Mouse (Mus musculus) G1E (cell line): ENCODE results near the gene B3gnt2. TPM values are rescaled to one million over a fixed set of nuclear protein-coding genes. Genes with fewer than 3 reads are reported as not detected.

Experiments used
- ATAC-seq: 2 replicates; pipeline ENCODE4 v1.8.0; 2016; ENCODE audit warnings: mild to moderate bottlenecking; ENCODE audit not compliant: insufficient number of reproducible peaks, poor library complexity, low FRiP score, severe bottlenecking; ENCODE audit errors: extremely low read depth
- DNase-seq: peaks from one replicate; pipeline ENCODE4 v3.0.0; 2012; ENCODE audit warnings: low spot score
- H3K27me3 ChIP-seq: 2 replicates; pipeline ENCODE4 v1.6.1; 2012; ENCODE audit warnings: mild to moderate bottlenecking, low read length, inconsistent platforms; ENCODE audit not compliant: insufficient read depth
- H3K36me3 ChIP-seq: replicated peaks from 2 replicates; pipeline ENCODE3; 2012; ENCODE audit warnings: mild to moderate bottlenecking, inconsistent platforms
- H3K4me1 ChIP-seq: 2 replicates; pipeline ENCODE4 v1.6.1; 2012; ENCODE audit warnings: low read depth, low read length, inconsistent platforms, mixed read lengths; ENCODE audit not compliant: insufficient read depth
- H3K4me3 ChIP-seq: 2 replicates; pipeline ENCODE4 v1.5.1; 2012; ENCODE audit warnings: low read depth, mild to moderate bottlenecking, inconsistent platforms, low read length, moderate library complexity, mixed read lengths
- H3K9me3 ChIP-seq: replicated peaks from 2 replicates; pipeline ENCODE4 v1.6.1; 2012; ENCODE audit warnings: inconsistent platforms
- CTCF ChIP-seq: IDR thresholded peaks from 2 replicates; pipeline ENCODE4 v1.5.1; 2012; ENCODE audit warnings: low read depth, low read length, inconsistent platforms, mixed read lengths
- GATA1 ChIP-seq: IDR thresholded peaks from 2 replicates; pipeline ENCODE4 v1.6.1; 2012; ENCODE audit warnings: borderline replicate concordance, low read length, inconsistent platforms, mixed read lengths
- GATA2 ChIP-seq: IDR thresholded peaks from 2 replicates; pipeline ENCODE4 v1.6.1; 2012; ENCODE audit warnings: low read depth, low read length, inconsistent platforms, borderline replicate concordance
- POLR2AphosphoS5 ChIP-seq: IDR thresholded peaks from 2 replicates; pipeline ENCODE4 v1.6.1; 2012; ENCODE audit warnings: low read depth, low read length, inconsistent platforms; ENCODE audit not compliant: insufficient replicate concordance
- TAL1 ChIP-seq: conservative IDR thresholded peaks from 2 replicates; pipeline ENCODE4 v1.6.1; 2012; ENCODE audit warnings: low read depth, low read length, inconsistent platforms, mixed read lengths
- polyA plus RNA-seq: library from polyadenylated mRNA; stranded (reverse); fragments of >175 nt; gene quantifications from 2 replicates; pipeline ENCODE4 v1.2.3, GENCODE M21; 2012
- total RNA-seq, 2 experiments: library from RNA; stranded (forward) in 1 of 2; stranded (reverse) in 1 of 2; fragments of 200-1000 nt in 1 of 2; fragments of >200 nt in 1 of 2; fragmentation: Nextera tagmentation in 1 of 2; gene quantifications; 2 replicates each; pipeline ENCODE4 v1.2.3; 2014 to 2017

B3gnt2 gene
- total and polyA plus RNA-seq, 3 experiments = 11.5 to 65.7 (median 26.3) TPM

GRCm38 (mm10) chr11:22874747-22875146 lies 14.0 kb upstream of the B3gnt2 start:
- Histone ChIP-seq H3K4me1 (peaks cover 40% of the 10 kb centered on the region), H3K27me3 (no peaks in the 10 kb centered on the region), H3K9me3 (no peaks in the 10 kb centered on the region), H3K4me3 (no peak overlapping the region), H3K36me3 (no peaks in the 10 kb centered on the region)
- DNase-seq = no peak
- TF ChIP-seq CTCF = no peak
- no peak for TF ChIP-seq GATA1
- no peak for TF ChIP-seq POLR2AphosphoS5
- no peak for TF ChIP-seq TAL1
- TF ChIP-seq GATA2 = no peak
- ATAC-seq = no peak

GRCm38 (mm10) chr11:22873383-22873782 lies 12.6 kb upstream of the B3gnt2 start:
- H3K4me3 ChIP-seq = no peak overlapping the region
- H3K4me1 ChIP-seq = peaks cover 36% of the 10 kb centered on the region
- ATAC-seq (no peak), DNase-seq (no peak)
- peaks cover 4% of the 10 kb centered on the region; the same call in 1 of the 2 replicates for H3K27me3 ChIP-seq
- no peaks in the 10 kb centered on the region for H3K9me3 ChIP-seq
- no peaks in the 10 kb centered on the region for H3K36me3 ChIP-seq
- no peak for TF ChIP-seq TAL1
- no peak for TF ChIP-seq POLR2AphosphoS5
- TF ChIP-seq GATA1 = no peak
- no peak for TF ChIP-seq CTCF
- no peak for TF ChIP-seq GATA2

- DNase-seq (no peak), ATAC-seq (no peak)
- peaks cover 11% of the 10 kb centered on the region; the same call in 1 of the 2 replicates for H3K27me3 ChIP-seq
- H3K9me3 ChIP-seq = no peaks in the 10 kb centered on the region
- no peak for TF ChIP-seq TAL1
- TF ChIP-seq CTCF = no peak
- no peak for TF ChIP-seq GATA2
- no peak for TF ChIP-seq GATA1
- TF ChIP-seq POLR2AphosphoS5 = no peak
- H3K4me3 ChIP-seq = peak overlapping the region; percentile 50; the same call in 1 of the 2 replicates
- H3K4me1 ChIP-seq = peaks cover 35% of the 10 kb centered on the region
- no peaks in the 10 kb centered on the region for H3K36me3 ChIP-seq
Measured at GRCm38 (mm10) chr11:22872307-22872680, 11.5 kb upstream of the B3gnt2 start.

GRCm38 (mm10) chr11:22871628-22872306 lies 11.0 kb upstream of the B3gnt2 start:
- H3K36me3 ChIP-seq = no peaks in the 10 kb centered on the region
- peak; percentile 53 for DNase-seq
- H3K4me3 ChIP-seq = peak overlapping the region; percentile 50; the same call in 1 of the 2 replicates
- no peak for TF ChIP-seq CTCF
- TF ChIP-seq GATA1 = no peak
- no peak for TF ChIP-seq POLR2AphosphoS5
- no peak for TF ChIP-seq TAL1
- TF ChIP-seq GATA2 = no peak
- H3K4me1 ChIP-seq = peaks cover 30% of the 10 kb centered on the region
- peaks cover 11% of the 10 kb centered on the region; the same call in 1 of the 2 replicates for H3K27me3 ChIP-seq
- H3K9me3 ChIP-seq = no peaks in the 10 kb centered on the region
- peak; percentile 67 for ATAC-seq

- Histone ChIP-seq H3K4me3 (no peak overlapping the region), H3K4me1 (peaks cover 41% of the 10 kb centered on the region), H3K9me3 (no peaks in the 10 kb centered on the region), H3K36me3 (no peaks in the 10 kb centered on the region), H3K27me3 (peaks cover 15% of the 10 kb centered on the region)
- ATAC-seq (no peak), DNase-seq (no peak)
- TF ChIP-seq GATA1 = no peak
- TF ChIP-seq POLR2AphosphoS5 = no peak
- TF ChIP-seq CTCF = no peak
- TF ChIP-seq TAL1 = no peak
- no peak for TF ChIP-seq GATA2
Measured at GRCm38 (mm10) chr11:22868582-22868981, 7.8 kb upstream of the B3gnt2 start.

- Histone ChIP-seq H3K27me3 (peaks cover 17% of the 10 kb centered on the region), H3K4me1 (peaks cover 34% of the 10 kb centered on the region), H3K9me3 (no peaks in the 10 kb centered on the region), H3K36me3 (no peaks in the 10 kb centered on the region), H3K4me3 (no peak overlapping the region)
- TF ChIP-seq GATA2 (no peak), TAL1 (no peak), GATA1 (no peak), POLR2AphosphoS5 (no peak), CTCF (no peak)
- no peak for DNase-seq
- no peak for ATAC-seq
Measured at GRCm38 (mm10) chr11:22867691-22868090, 6.9 kb upstream of the B3gnt2 start.
